Mouse (Mus musculus) heart, adult 8-10 months (tissue): ENCODE measurements around the gene Ak4. TPM values are rescaled to one million over a fixed set of nuclear protein-coding genes. Genes with fewer than 3 reads are reported as not detected.
"Not testable (repeated sequence)": the region's sequence is repeated elsewhere in the genome, so short reads cannot be mapped to it uniquely, and the experiment has no call there.

Experiments used
- DNase-seq: peaks from one replicate; pipeline ENCODE4 v3.0.0; 2022; ENCODE audit warnings: low spot score
- total RNA-seq, 4 experiments: library from RNA; stranded (reverse); gene quantifications; 2 replicates each; pipeline ENCODE4 v1.2.4; 2022

Gene Ak4
- 10 to 100 TPM; 28.8 to 57.2 (median 40.5) TPM for total RNA-seq

- peak; percentile 32 for DNase-seq
These were observed at the start of gene Ak4 for GRCm38 (mm10) chr4:101419151-101419910. TSS of gene Ak4 (plus strand) at chr4:101419277.

- DNase-seq = no peak
These were observed 49.3 kb upstream of the Ak4 start for GRCm38 (mm10) chr4:101369738-101370275.

- DNase-seq = no peak
These were observed 46.8 kb upstream of the Ak4 start for GRCm38 (mm10) chr4:101372283-101372682.

GRCm38 (mm10) chr4:101372751-101373150 is 46.3 kb upstream of the Ak4 start:
- no peak for DNase-seq

GRCm38 (mm10) chr4:101374104-101374503 is 45.0 kb upstream of the Ak4 start:
- no peak for DNase-seq

- DNase-seq = no peak
These were observed 42.2 kb upstream of the Ak4 start for GRCm38 (mm10) chr4:101376835-101377234.

- DNase-seq = no peak
These were observed 40.8 kb upstream of the Ak4 start for GRCm38 (mm10) chr4:101378241-101378640.

- no peak for DNase-seq
These were observed 40.3 kb upstream of the Ak4 start for GRCm38 (mm10) chr4:101378778-101379177.

GRCm38 (mm10) chr4:101385002-101385401 is 34.1 kb upstream of the Ak4 start:
- peak; percentile 14 for DNase-seq

GRCm38 (mm10) chr4:101388246-101388645 is 30.8 kb upstream of the Ak4 start:
- DNase-seq = no peak

GRCm38 (mm10) chr4:101388656-101389055 is 30.4 kb upstream of the Ak4 start:
- not testable (repeated sequence) for DNase-seq

GRCm38 (mm10) chr4:101392229-101392628 is 26.8 kb upstream of the Ak4 start:
- peak; percentile 23 for DNase-seq

- DNase-seq = no peak
These were observed 25.8 kb upstream of the Ak4 start for GRCm38 (mm10) chr4:101393292-101393711.

GRCm38 (mm10) chr4:101395021-101395533 is 24.0 kb upstream of the Ak4 start:
- no peak for DNase-seq

GRCm38 (mm10) chr4:101400025-101400594 is 19.0 kb upstream of the Ak4 start:
- no peak for DNase-seq

GRCm38 (mm10) chr4:101401945-101402344 is 17.1 kb upstream of the Ak4 start:
- no peak for DNase-seq

- no peak for DNase-seq
These were observed 14.2 kb upstream of the Ak4 start for GRCm38 (mm10) chr4:101404863-101405262.

GRCm38 (mm10) chr4:101406411-101407196 is 12.5 kb upstream of the Ak4 start:
- no peak for DNase-seq

- no peak for DNase-seq
These were observed 2.1 kb upstream of the Ak4 start for GRCm38 (mm10) chr4:101416966-101417365.

- DNase-seq = no peak
These were observed 1.1 kb downstream of the Ak4 start for GRCm38 (mm10) chr4:101419911-101420880.

GRCm38 (mm10) chr4:101422996-101423395 is 3.9 kb downstream of the Ak4 start:
- DNase-seq = no peak
